Mouse (Mus musculus) stomach, embryonic 14.5 days (tissue): ENCODE data around the gene Rtel1. TPM values are rescaled to one million over a fixed set of nuclear protein-coding genes. Genes with fewer than 3 reads are reported as not detected.

ENCODE experiments used
- ATAC-seq: fragments of 200-750 bp; cut with Nextera tagmentation; 2 replicates; pipeline ENCODE4 v1.8.0; 2017; ENCODE audit warnings: low read depth, moderate TSS enrichment; ENCODE audit not compliant: insufficient number of reproducible peaks, insufficient read depth, low FRiP score
- H3K27ac ChIP-seq: fragments of 300-500 bp; sonication (generic); 2 replicates; pipeline ENCODE4 v1.5.1; 2014; ENCODE audit warnings: mild to moderate bottlenecking, low read length, moderate library complexity, mixed read lengths
- H3K27me3 ChIP-seq: fragments of 300-500 bp; sonication (generic); 2 replicates; pipeline ENCODE4 v1.6.1; 2014; ENCODE audit warnings: low read length, control low read depth, mixed read lengths; ENCODE audit not compliant: control insufficient read depth, insufficient read depth
- H3K36me3 ChIP-seq: fragments of 300-500 bp; sonication (generic); 2 replicates; pipeline ENCODE4 v1.6.1; 2014; ENCODE audit warnings: mild to moderate bottlenecking, control low read depth, low read length, moderate library complexity, mixed read lengths; ENCODE audit not compliant: control insufficient read depth, insufficient read depth
- H3K4me1 ChIP-seq: fragments of 300-500 bp; sonication (generic); 2 replicates; pipeline ENCODE4 v1.6.1; 2014; ENCODE audit warnings: low read length, control low read depth, mixed read lengths; ENCODE audit not compliant: control insufficient read depth, insufficient read depth
- H3K4me2 ChIP-seq: fragments of 300-500 bp; sonication (generic); replicated peaks from 2 replicates; pipeline ENCODE4 v1.6.1; 2014; ENCODE audit warnings: low read depth, low read length, control low read depth
- H3K4me3 ChIP-seq: fragments of 300-500 bp; sonication (generic); 2 replicates; pipeline ENCODE4 v1.5.1; 2014; ENCODE audit warnings: low read depth, low read length, control low read depth
- H3K9ac ChIP-seq: fragments of 300-500 bp; sonication (generic); replicated peaks from 2 replicates; pipeline ENCODE4 v1.6.1; 2014; ENCODE audit warnings: low read depth, mild to moderate bottlenecking, control low read depth, low read length, moderate library complexity, mixed read lengths
- H3K9me3 ChIP-seq: fragments of 300-500 bp; sonication (generic); 2 replicates; pipeline ENCODE4 v1.6.1; 2016; ENCODE audit warnings: low read depth, low read length, control low read depth; ENCODE audit not compliant: control insufficient read depth
- WGBS: fragments of 180-500 bp; shearing (Covaris S2); extraction: QIAGEN DNeasy Blood & Tissue Kit; methylation state at CpG from one replicate; pipeline ENCODE4 v1.1.7; 2014; 5-methylcytosine and 5-hydroxymethylcytosine counted together
- polyA plus RNA-seq: library from polyadenylated mRNA; unstranded; fragments of >200 nt; fragmentation: Nextera tagmentation; extraction: Ambion mirVana; gene quantifications from 2 replicates; pipeline ENCODE4 v1.2.1, GENCODE M21; 2014

Rtel1 gene
- polyA plus RNA-seq, 1 experiment from 2014 or later = 48.3 TPM

DNA sequence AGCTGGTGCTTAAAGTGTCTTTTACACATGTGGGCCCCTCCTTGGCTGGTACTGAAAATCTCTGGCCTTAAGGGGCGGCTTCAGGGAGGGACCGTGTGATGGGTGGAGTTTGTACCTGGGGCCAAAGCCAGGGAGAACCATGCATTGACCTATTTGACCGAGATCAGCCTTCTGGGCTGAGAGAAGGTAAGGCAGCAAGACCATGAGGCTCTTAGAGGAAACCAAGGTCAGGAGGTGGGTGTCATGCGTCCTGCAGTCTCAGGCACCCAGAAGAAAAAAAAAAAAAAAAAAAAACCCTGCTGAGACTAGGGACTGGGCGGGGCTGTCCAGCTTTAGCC lies 6.6 kb upstream of the Rtel1 start:
- Histone ChIP-seq H3K36me3 (no peaks in the 10 kb centered on the region), H3K4me3 (peak overlapping the region; percentile 6; the same call in 1 of the 2 replicates), H3K9me3 (no peaks in the 10 kb centered on the region), H3K9ac (no peak overlapping the region), H3K27ac (no peak overlapping the region), H3K4me2 (no peak overlapping the region), H3K4me1 (no peaks in the 10 kb centered on the region), H3K27me3 (peaks cover 16% of the 10 kb centered on the region)
- WGBS = 17% methylated on average over 5 of the region's 5 CpGs
- no peak for ATAC-seq

DNA sequence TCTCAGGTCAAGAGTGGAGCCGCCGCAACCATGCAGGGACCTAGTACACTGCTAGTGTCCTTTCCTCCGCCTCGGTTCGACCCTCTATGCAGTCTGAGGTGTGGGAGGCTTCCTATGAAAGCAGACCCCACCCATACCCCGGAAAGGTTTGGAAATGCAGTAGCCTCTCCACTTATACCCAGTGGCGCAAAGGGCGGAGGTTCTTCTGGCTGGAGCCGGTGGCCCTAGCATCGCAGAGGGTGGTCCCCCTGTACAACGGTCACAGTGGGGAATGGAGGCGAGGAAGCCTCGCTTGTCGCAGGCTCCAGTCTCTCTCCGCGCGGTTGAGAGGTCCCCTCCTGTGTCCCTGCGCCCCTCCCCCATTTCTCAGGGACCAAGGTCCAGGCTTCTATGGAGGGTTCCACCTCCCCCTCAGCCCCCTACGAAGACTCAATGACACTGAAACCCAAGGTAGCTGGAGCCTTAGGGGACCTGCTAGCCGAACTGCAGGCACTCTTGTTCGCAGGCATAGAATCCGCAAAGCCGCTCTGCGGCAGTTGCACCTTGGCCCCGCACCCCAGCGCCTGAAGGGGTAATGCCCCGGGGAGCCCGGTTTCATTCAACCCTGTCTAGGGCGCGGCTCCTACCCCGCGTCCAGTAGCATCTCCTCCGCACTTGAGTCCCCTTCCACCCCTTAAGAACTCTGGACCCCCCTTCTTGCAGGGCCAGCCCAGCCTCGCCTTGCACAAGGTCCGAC lies 6.0 kb upstream of the Rtel1 start:
- Histone ChIP-seq H3K4me1 (no peaks in the 10 kb centered on the region), H3K4me2 (peak overlapping the region; percentile 6; the same call in 1 of the 2 replicates), H3K4me3 (peak overlapping the region; percentile 6), H3K9me3 (no peaks in the 10 kb centered on the region), H3K36me3 (no peaks in the 10 kb centered on the region), H3K27ac (no peak overlapping the region), H3K27me3 (peaks cover 16% of the 10 kb centered on the region), H3K9ac (no peak overlapping the region)
- peak; percentile 46; the same call in 1 of the 2 replicates for ATAC-seq
- 4% methylated on average over 35 of the region's 35 CpGs for WGBS

DNA sequence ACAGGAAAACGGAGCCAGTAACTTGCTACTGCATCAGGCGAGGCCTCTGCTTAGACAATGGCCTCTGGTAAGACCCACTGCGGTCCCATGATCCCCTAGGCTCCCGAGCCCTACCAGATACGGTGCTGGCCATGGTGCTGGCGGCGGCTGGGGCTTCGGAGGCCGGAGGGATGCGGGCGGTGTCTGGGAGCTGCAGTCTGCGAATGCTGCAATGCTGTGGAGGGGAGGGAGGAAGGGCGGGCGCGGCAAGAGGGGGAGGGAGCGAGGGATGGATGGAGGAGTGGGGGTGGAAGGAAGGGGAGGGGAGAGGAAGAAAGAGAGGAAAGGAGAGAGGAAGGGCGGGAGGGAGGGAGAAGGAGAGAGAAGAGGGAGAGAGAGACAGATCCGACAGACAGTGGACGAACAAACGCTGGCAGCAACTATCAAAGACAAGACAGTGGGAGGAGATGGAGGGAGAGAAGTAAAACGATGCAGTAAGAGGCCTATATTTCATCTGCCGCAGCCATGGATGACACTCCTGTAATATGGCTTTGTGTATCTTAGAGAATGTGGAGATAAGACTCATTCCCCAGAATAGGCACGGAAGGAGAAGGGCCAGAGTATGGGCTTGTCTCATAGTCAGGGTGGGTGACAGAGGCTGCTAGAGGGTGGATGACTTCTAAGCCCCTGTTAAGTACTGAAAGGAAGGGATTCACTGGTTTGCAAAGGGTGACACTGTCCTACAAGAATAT lies 5.3 kb upstream of the Rtel1 start, which contains the start of gene Stmn3:
Gene Stmn3 (minus strand): TSS at position 421 of the 731 bp plus-strand sequence.
- peak; percentile 49; the same call in 1 of the 2 replicates for ATAC-seq
- Histone ChIP-seq H3K4me3 (peak within 1 kb of the TSS; percentile 6), H3K4me1 (no peaks in the 10 kb centered on the region), H3K9ac (no peak within 1 kb of the TSS), H3K27ac (no peak within 1 kb of the TSS), H3K9me3 (no peaks in the 10 kb centered on the region), H3K27me3 (peaks cover 16% of the 10 kb centered on the region), H3K36me3 (no peaks in the 10 kb centered on the region), H3K4me2 (peak within 1 kb of the TSS; percentile 6; the same call in 1 of the 2 replicates)
- 4% methylated on average over 23 of the region's 23 CpGs for WGBS

GRCm38 (mm10) chr2:181320103-181320499 lies 562 bp downstream of the Rtel1 start:
- WGBS = 14% methylated on average over 7 of the region's 7 CpGs
- Histone ChIP-seq H3K4me3 (peak overlapping the region; percentile 57), H3K9me3 (no peaks in the 10 kb centered on the region), H3K27me3 (no peaks in the 10 kb centered on the region), H3K4me2 (peak overlapping the region; percentile 61), H3K4me1 (0 out of 2 replicates have a peak, but pooled peaks cover 4% of the 10 kb centered on the region), H3K27ac (peak overlapping the region; percentile 56; the same call in 1 of the 2 replicates), H3K9ac (peak overlapping the region; percentile 25), H3K36me3 (peaks cover 30% of the 10 kb centered on the region)
- peak; percentile 29; the same call in 1 of the 2 replicates for ATAC-seq

DNA sequence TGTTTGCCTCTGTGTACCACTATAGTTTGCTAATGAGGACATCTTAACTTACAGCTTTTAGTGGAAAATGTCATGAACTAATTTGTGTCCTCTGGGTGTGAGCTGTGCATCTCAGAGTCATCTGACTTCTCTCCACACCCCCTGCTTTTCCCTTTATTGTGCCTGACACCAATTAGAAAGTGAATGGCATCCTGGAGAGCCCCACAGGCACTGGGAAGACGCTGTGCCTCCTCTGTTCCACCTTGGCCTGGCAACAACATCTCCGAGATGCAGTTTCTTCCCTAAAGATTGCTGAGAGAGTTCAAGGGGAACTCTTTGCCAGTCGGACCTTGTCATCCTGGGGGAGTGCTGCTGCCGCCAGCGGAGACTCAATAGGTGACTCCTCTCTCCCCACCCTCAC lies 2.6 kb downstream of the Rtel1 start:
- 75% methylated on average over 5 of the region's 5 CpGs for WGBS
- Histone ChIP-seq H3K27me3 (no peaks in the 10 kb centered on the region), H3K36me3 (peaks cover 44% of the 10 kb centered on the region), H3K9ac (no peak overlapping the region), H3K27ac (no peak overlapping the region), H3K9me3 (no peaks in the 10 kb centered on the region), H3K4me3 (no peak overlapping the region), H3K4me1 (0 out of 2 replicates have a peak, but pooled peaks cover 4% of the 10 kb centered on the region), H3K4me2 (no peak overlapping the region)
- ATAC-seq = no peak

GRCm38 (mm10) chr2:181326098-181326497 lies 6.6 kb downstream of the Rtel1 start:
- no peaks in the 10 kb centered on the region for H3K27me3 ChIP-seq
- H3K4me2 ChIP-seq = no peak overlapping the region
- H3K27ac ChIP-seq = no peak overlapping the region
- no peaks in the 10 kb centered on the region for H3K9me3 ChIP-seq
- no peaks in the 10 kb centered on the region for H3K4me1 ChIP-seq
- WGBS = 96% methylated on average over 2 of the region's 2 CpGs
- no peak for ATAC-seq
- H3K4me3 ChIP-seq = no peak overlapping the region
- H3K9ac ChIP-seq = no peak overlapping the region
- peaks cover 79% of the 10 kb centered on the region for H3K36me3 ChIP-seq

- H3K4me1 ChIP-seq = no peaks in the 10 kb centered on the region
- no peak overlapping the region for H3K27ac ChIP-seq
- H3K4me3 ChIP-seq = no peak overlapping the region
- H3K36me3 ChIP-seq = peaks cover 58% of the 10 kb centered on the region
- H3K9me3 ChIP-seq = no peaks in the 10 kb centered on the region
- H3K27me3 ChIP-seq = no peaks in the 10 kb centered on the region
- H3K4me2 ChIP-seq = no peak overlapping the region
- ATAC-seq = no peak
- no peak overlapping the region for H3K9ac ChIP-seq
These were observed 13.0 kb downstream of the Rtel1 start for GRCm38 (mm10) chr2:181332542-181332941.

GRCm38 (mm10) chr2:181334023-181334422 lies 14.5 kb downstream of the Rtel1 start:
- Histone ChIP-seq H3K36me3 (peaks cover 50% of the 10 kb centered on the region), H3K4me2 (no peak overlapping the region), H3K9ac (no peak overlapping the region), H3K9me3 (no peaks in the 10 kb centered on the region), H3K27ac (no peak overlapping the region), H3K27me3 (no peaks in the 10 kb centered on the region), H3K4me3 (no peak overlapping the region), H3K4me1 (no peaks in the 10 kb centered on the region)
- no peak for ATAC-seq
- 68% methylated on average over 3 of the region's 3 CpGs for WGBS
